Mouse (Mus musculus) layer of hippocampus, postnatal 36 days (tissue): ENCODE data around the gene Lypd5. TPM values are rescaled to one million over a fixed set of nuclear protein-coding genes. Genes with fewer than 3 reads are reported as not detected.

Source experiments
- DNase-seq, 2 experiments: peaks; one replicate each; pipeline ENCODE4 v3.0.0; 2022
- total RNA-seq, 2 experiments: library from RNA; stranded (reverse); gene quantifications; 2 replicates each; pipeline ENCODE4 v1.2.3; 2021

Lypd5 gene
- total RNA-seq, 2 experiments from 2014 or later: not detected

DNA sequence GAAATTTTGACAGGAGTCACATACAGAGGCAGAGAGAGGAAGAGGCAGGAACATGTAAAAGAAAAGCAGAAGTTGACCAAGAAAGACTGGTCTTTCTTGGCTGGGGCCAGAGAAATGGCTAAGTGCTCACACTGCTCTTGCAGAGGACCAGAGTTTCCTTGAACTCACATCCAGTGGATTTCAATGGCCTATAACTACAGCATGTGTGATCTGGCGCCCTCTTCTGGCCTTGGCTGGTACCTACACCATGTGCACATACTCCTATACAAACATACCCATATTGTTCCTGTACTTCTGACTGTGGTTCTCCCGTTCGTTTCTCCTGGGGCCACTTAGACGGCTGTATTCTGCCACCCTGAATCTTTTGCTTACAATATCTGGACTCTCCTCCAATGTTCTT is 12.0 kb downstream of the Lypd5 start:
- no peak for DNase-seq

DNA sequence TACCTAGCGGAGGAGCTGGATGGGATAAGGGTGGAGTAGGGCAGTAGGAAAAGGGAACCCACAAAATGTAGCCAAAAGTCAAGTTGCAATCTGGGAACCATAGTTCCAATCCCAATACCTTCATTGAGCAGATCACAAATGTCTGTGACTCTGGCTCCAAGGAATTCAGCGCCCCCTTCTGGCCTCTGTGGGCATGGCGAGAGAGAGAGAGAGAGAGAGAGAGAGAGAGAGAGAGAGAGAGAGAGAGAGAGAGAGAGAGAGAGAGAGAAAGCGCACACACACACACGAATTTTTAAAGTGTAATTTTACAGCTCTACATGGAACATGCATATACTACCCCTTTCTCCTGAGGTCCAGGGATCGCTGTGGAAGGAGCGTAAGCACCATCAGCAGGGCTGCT is 14.2 kb downstream of the Lypd5 start:
- peak in 1 of 2 experiments; percentile 23 for DNase-seq

DNA sequence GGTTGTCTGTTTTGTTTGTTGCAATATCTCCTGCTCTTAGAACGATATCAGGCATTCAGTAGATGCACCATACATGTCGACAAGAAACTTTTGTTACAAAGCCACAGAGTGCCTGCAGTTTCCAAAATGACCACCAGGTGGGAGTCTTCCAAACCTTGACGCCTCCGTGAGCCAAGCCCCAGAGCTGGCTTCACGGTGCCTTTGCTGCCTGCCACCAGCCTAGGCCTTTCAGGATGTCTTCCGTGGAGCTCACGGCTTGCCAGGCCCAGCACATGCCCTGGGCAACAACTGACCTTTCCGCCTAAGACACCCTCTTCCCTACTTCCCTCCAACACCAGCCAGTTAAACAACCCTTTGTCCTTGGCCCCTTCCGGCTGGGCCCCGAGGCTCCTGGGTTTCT is 15.8 kb downstream of the Lypd5 start:
- DNase-seq: peak; percentile 72 to 81

DNA sequence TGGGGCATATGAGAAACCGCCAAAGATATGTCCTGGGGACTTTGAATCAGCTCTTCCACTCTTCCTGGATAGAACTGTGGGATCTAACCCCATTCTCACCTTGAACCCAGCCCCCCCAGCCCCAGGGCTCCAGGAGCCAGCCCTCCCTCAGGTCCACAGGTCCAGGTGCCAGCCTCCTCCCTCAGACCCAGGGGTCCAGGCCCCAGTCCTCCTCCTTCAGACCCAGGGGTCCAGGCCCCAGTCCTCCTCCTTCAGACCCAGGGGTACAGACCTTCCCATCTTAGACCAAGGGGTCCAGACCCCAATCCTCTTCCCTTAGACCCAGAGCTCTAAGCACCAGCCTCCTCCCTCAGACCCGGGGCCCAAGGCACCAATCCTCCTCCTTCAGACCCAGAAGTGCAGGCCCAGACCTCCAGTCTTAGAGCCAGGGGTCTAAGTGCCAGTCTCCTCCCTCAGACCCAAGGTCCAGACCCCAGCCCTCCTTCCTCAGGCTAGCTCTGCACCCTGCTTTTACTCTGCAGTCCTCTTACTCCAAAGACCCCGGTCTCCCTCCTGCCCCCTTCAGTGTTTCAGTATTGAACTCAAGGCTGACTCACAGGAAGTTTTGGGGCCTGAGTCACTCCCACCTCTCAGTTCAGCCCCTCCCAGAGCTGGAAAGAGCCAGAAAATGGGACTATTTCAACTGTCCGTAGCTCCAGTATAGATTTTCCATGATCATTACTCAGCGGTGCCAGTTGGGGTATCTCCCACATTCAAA is 16.4 kb downstream of the Lypd5 start:
- DNase-seq: no peak

DNA sequence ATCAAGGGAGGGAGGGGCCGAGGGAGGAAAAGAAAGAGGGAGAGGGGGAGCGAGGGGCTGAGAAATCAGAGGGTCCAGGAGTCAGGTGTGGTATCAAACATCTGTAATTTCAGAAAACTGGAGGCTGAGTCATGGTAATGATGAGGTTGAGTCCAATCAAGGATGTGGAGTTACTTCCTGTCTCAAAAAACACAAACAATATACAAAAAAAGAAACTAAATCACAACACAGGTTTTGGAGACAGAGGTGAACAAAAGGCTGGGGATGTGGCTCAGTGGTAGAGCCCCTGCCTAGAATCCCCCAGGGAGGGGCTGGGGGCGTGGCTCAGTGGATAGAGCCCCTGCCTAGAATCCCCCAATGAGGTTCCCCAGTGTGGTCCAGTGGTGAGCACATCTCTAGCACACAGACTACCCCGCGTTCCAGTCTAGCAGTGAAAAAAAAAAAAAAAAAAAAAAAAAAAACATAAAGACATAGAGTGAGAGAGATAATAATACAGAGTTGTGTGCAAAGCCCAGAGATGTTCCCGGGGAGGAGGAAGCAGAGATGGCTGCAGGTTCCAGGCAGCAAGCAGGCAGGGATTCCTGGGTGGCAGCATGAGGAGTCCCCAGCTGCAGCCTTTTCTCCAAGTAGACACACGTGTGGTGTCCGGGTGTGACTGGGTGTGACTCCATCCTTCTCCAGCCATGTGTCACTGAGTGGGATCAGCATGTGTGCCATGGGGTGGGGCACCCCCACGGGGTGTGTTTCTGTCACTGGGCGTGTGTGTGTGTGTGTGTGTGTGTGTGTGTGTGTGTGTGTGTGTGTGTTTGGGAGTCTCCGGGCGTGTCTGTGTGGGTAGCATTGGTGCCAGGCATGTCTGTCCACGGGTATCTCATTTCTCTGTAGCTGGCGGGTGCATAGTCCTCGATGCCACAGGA is 18.0 kb downstream of the Lypd5 start:
- DNase-seq: no peak

DNA sequence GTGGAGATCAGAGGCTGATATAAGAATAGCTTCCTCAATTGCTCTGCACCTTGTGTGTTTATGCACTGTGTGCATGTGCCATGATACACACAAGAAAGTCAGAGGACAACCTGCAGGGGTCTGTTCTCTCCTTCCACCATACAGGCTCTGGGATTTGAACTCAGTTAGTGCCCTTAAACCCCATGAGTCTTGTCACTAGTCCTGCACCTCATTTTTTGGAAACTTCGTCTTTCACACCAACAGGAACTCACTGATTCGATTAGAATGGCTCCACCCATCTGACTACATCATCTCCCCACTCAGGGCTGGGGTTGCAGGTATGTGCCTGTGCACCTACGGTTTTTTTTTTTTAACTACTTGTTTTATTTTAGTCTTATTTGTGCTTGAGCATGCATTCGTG is 19.2 kb downstream of the Lypd5 start:
- DNase-seq: no peak

DNA sequence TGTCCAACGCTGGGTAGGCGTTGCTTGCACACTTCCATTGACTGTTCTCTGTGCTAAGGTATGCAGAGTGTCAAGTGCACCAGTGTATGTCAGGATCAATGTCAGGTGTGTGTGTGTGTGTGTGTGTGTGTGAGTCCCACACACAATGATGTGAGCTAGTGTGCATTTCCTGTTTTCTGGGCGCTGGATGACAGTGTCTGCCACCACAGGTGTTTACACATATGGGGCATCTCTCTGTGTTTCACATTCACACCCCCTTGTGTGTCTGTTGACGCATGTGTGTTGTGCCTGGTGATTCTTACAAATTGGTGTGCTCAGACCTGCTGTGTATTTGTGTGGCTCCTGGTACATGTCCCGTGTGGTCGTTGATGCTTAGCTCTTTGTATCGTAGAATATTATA is 19.9 kb downstream of the Lypd5 start:
- DNase-seq: no peak

DNA sequence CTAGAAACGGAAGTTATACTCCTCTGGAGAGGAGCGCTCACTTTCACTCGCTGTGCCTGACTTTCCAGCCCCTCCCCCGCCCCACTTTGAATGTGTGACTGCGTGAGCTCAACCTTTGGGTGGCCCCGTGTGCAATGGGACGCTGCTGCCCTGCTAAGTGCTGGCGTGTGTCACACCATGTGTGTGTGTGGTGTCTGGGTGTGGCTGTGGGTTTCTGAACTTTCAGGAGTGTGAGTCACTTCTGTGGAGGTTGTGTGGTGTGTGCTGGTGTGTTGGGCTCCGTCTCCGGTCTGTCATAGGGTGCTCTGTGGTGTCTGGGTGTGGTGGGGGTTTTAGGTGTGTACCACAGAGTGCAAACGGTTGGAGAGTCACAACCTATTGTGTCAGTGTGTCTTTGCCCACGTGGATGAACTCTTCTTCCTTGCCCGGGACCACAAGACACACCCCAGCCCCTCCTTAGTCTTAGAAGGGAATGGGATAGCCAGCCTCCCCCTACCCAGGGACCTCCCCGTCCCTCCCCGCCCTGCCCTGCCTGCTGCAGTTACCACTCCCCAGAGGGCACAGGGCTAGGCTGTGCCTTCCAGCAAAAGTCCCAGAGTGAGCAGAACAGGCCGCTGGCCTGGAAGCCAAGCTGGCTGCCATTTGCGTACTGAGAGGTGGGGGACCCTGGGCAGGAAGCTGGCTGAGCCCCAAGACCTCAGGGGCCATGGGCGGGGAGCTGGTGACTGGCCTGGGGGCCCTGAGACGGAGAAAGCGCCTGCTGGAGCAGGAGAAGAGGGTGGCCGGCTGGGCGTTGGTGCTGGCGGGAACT is 20.9 kb downstream of the Lypd5 start, which contains the start of gene Kcnn4:
Gene Kcnn4 (plus strand): TSS at position 533 of the 811 bp plus-strand sequence.
- no peak for DNase-seq

DNA sequence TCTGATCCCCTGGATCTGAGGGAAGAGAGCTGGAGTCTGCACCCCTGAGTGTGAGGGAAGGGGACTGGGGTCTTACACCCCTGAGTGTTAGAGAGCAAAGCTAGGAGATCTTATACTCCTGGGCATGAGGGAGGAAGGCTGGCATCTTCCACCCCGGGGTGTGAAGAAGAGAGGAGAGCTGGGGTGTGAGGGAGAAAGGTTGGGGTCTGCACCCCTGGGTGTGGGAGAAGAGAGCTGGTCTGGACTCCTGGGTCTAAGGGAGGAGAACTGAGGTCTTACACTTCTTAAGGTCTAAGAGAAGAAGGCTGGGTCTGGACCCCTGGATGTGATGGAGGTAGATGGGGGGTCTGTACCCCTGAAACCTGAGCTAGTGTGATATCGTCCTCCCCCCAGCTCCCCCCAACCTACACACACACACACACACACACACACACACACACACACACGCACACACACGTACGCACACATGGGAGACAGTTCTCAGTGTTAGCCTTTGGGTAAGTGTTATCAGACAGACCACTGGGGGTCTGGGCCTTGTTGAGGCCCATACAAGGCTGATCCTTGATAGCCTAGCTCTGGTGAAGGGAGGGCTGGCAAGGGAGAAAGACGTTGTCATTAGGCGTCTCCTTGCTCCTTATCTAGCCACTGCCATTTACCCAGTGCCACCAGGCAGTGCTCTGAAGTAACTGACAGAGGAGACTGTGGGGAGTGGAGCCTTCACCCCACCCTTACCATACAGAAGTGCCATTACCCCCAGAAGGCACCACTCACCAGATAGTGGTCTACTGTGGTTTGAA is 22.2 kb downstream of the Lypd5 start:
- DNase-seq: no peak

DNA sequence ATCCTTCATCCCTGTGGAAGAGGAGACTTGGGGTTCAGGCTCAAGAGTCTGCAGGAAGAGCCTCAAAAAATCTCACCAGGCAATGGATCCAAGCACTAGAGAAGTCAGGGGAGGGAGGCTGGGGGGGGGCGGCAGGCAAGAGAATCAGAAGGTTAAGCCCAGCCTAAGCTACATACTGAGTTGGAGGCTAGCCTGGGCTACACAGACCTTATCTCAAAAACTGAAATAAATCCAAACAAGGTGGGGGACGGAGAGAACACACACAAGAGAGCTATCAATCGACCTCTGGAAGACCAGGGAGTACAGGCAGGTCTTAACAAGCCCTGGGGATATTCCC is 22.8 kb downstream of the Lypd5 start:
- no peak for DNase-seq

DNA sequence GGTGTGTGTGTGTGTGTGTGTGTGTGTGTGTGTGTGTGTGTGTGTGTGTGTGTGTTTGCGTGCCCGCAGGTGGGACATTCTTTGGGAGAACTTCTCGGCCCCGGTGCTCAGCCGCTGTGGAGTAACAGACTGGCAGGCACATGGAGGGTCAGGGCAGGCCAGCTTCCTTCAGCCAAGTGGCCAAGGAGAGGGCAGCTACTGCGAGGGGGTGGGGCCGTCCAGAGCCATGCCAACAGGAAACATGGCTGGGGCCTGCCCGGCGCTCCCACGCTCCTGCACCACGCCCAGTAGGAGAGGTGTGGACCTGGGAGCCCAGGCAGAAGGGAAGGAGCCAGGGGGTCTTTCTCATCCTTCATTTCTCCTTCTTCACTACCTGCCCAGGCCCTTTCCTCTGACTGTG is 23.3 kb downstream of the Lypd5 start:
- DNase-seq: no peak

DNA sequence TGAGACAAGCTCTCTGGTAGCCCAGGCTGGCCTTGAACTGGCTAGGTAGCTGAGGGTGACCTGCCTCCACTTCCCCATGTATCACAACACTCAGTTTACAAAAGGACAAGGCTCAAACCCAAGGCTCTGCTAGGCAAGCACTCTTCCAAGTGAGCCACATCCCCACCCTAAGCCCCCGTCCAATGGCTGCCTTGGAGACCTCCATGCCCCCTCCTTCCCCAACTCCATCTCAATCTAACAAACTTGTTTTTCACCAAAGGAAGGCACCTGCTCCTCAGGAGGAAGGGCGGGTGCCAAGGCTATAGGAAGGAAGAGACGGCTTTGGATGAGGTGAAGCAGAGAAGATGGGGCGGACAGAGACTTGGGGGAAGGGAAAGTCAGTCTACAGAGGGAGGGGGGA is 23.8 kb downstream of the Lypd5 start:
- no peak for DNase-seq

DNA sequence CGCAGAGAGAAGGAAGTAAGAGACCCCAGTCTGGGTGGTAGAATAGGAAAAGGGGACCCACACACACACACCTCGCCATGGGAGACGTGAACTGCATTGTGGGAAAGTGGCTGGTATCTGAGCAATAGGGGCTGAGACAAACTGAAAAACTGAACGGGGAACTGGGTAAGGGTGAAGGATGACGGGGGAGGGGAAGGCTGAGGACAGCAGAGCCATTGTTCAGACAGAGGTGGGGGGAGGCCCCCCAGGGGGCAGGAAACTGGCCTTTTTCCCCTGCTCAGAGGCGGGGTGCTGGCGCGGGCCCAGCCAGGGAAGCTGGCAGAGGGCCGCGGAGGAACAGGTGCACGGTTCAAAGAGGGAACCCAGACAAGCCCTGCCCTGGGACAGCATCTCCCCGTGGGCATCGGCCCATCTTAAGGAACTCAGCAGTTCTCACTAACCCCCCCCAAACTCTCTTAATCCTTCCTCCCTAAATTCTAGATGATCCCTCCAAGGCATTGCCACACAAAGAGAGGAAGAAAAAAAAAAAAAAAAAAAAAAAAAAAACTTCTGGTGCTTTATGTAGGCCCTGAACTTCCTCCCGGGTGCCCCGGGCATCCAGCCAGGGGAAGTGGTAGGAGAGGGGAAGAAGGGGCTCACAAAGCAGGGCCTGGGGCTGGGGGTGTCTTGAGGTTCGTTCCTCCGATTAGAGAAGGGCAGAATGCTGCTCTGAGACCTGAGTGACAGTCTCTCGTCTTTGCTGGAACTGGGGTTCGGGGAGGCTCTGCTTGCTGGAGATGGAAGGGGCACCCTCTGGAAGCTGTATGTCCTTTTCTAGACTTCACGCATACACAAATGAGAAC is 24.8 kb downstream of the Lypd5 start:
- DNase-seq: peak in 1 of 2 experiments; percentile 30

DNA sequence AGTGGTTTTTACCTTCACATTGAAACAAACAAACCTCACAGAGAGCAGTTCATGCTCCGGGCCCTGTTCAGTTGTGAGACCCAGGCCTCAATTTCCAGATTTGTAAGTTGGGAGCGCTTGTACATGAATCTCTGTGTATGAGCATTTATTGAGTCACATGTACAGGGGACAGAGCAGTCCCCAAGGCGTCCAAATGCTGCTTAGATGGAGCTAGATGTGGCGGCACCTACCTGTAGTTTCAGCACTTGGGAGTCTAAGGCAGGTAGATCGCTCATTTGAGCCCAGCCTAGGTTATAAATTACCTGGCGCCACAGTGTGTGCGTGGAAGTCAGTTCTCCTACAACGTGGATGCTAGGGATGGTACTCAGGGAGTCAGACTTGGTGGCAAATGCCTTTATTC is 27.5 kb downstream of the Lypd5 start:
- no peak for DNase-seq

DNA sequence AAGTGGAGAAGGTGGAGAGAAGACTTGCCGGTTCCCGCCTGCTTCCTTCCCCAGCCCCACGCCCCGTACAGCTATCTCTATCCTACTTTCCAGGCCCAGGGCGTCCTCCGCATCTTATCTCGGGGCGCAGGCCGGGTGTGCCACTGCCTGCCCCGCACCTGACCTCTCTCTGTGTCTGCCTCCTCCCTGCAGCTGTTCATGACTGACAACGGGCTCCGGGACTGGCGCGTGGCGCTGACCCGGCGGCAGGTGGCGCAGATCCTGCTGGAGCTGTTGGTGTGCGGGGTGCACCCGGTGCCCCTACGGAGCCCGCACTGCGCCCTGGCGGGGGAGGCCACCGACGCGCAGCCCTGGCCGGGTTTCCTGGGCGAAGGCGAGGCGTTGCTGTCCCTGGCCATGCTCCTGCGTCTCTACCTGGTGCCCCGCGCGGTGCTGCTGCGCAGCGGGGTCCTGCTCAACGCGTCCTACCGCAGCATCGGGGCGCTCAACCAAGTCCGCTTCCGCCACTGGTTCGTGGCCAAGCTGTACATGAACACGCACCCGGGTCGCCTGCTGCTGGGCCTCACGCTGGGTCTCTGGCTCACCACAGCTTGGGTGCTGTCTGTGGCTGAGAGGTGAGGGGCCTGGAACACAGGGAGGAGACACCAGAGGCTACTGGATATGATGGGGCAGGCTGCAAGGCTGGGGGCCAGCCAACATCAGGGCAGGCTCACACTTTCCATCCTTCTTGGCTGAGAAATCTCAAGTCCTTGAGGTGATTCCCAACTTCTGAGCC is 28.3 kb downstream of the Lypd5 start:
- no peak for DNase-seq

DNA sequence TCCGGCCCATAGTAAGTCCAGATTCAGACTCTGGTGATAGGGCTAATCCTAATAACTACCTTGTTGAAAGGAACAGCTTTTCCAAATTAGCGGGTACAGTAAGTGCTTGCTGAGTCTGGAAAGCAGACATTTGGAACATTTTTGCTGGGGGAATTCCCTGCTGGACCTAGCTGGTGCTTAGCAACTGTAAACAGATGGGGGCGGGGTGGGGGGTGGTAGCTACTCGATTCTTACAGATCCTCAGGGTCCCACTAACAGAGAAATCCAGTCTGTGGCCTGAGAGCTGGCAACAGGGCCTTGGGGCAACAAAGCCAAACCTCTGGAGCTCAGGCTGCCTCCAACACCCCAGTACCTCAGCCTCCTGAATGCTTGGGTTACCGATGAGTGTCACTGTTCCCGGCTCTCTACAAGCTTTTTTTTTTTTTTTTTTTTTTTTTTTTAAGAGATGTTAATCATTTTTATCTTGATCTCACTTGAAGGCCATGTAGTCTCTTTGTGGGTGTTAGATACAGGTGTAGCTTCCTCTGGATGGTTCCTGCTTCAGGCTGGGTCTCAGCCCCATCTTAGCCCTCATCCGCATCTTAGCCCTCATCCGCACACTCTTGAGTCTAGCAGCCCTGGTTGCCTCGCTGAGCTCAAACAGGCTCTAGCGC is 29.2 kb downstream of the Lypd5 start:
- DNase-seq: no peak

DNA sequence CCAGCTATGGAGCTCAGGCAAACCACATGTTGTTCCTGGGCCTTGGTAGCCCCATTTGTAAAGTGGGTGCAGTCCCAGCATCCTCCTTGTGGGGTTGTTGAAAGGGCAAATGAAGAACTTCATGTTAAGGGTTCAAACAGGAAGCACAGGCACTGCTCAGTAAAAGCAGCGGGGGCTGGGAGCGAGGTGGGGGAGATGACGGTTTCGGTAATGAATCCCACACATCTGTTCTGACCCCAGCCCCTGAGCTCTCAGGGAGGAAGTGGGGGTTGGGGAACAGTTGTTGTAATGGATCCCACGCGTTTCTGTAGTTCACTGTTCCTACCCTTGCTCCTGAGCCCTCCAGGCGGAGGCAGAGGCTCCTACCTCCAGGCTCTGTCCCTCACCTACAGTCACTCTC is 30.9 kb downstream of the Lypd5 start:
- no peak for DNase-seq

DNA sequence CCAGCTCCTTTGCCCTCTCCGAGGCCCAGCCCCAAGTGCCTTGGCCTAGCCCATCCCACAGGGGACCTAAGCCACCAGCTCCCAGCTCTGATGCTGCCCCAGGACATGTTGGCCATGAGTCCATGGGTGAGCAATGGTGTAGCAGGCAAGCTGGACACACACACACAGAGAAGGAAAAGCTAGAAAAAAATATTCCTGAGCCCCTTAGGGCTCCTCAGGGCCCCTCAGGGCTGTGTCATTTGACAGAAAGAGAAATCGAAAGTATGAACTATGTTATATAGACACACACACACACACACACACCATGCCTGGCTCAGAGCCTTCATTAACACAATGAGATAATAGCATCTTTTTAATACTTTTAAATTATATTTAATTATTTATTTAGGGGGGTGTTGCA is 31.4 kb downstream of the Lypd5 start:
- DNase-seq: no peak

DNA sequence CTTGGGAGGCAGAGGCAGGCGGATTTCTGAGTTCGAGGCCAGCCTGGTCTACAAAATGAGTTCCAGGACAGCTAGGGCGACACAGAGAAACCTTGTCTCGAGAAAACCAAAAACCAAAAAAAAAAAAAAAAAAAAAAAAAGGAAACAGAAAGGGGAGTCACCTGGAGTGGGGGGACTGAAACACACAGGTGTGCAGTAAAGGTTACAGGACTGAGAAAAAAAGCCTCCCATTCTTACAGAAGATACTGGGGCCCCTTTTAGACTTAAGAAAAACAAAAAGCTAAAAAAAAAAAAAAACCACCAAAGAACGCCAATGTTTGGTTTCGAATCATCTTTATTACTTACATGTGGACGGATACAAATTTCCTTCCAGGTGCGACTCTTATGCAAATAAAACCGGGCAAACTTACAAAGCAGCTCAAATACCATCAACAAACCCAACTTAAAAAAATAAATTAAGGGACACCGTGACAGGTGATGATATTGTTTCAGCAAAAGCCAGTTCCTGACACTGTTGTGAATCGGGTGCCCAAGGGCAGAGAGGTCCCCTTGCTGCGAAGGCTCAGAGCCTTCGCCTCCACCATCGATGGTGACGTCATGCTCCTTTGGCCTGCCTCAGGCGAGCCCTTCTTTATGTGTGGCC is 33.9 kb downstream of the Lypd5 start:
- no peak for DNase-seq
